9 mouse cellular contexts compared by ENCODE assay signal in genomic region chr10:75677571-75677970, GRCm38 (mm10). TPM values are rescaled to one million over a fixed set of nuclear protein-coding genes. Genes with fewer than 3 reads are reported as not detected.
A peak's percentile ranks its signal among the peaks of the same experiment; 100 is the strongest.
DNase-seq lines count a peak whose midpoint lies in the region; ATAC-seq and TF ChIP-seq lines count a peak whose summit lies in the region.
"Had no signal": no experiment of that assay in that cellular context is flagged by ENCODE, and none has a peak within 500 bp of the region (broad histone marks: within the 10 kb centered on the region; RNA-seq: fewer than 3 reads in every experiment).

No protein-coding gene starts in this region.

- TF ChIP-seq POLR2A in cortical plate, adult 2 months (IDR thresholded peaks at IDR 0.05; ENCODE audit: extremely low read depth, insufficient read depth, low read length) = no peak

- no peak overlapping the region for H3K4me3 ChIP-seq in gastrocnemius, adult 2 months
- no peak overlapping the region for H3K4me3 ChIP-seq in left cerebral cortex, adult 2 months
- H3K4me3 ChIP-seq in cortical plate, adult 2 months (ENCODE audit: insufficient read depth, low read length) = no peak overlapping the region
- no peak overlapping the region for H3K4me3 ChIP-seq in macrophage (ENCODE audit: inconsistent target)

- H3K36me3 ChIP-seq in macrophage (ENCODE audit: inconsistent target) = no peaks in the 10 kb centered on the region

- no peak for TF ChIP-seq CTCF in gastrocnemius, adult 2 months (IDR thresholded peaks at IDR 0.05)
- TF ChIP-seq CTCF in left cerebral cortex, adult 2 months (IDR thresholded peaks at IDR 0.05) = no peak
- TF ChIP-seq CTCF in cortical plate, adult 2 months (IDR thresholded peaks at IDR 0.05; ENCODE audit: extremely low read depth, insufficient read depth, low read length) = no peak

- H3K4me1 ChIP-seq in cortical plate, adult 2 months (ENCODE audit: control insufficient read depth, insufficient read depth, low read length) = peaks cover 20% of the 10 kb centered on the region

- intact Hi-C loops in gastrocnemius, adult 2 months (cut with DNase I) = no loop called here
- intact Hi-C loops in gastrocnemius, postnatal 36 days (cut with DNase I) = no loop called here
- intact Hi-C loops in left cerebral cortex, adult 2 months (cut with DNase I) = loop anchor here (1.0 kb wide), 1 partner anchor 9 kb away; no protein-coding TSS in a partner anchor
- intact Hi-C loops in left cerebral cortex, postnatal 36 days (cut with DNase I) = no loop called here

- no peak for DNase-seq in gastrocnemius, adult 2 months
- no peak for DNase-seq in gastrocnemius, postnatal 36 days
- no peak for DNase-seq in left cerebral cortex, adult 2 months (ENCODE audit: extremely low spot score in 1 of 2, low spot score in 2 of 2)
- no peak for DNase-seq in left cerebral cortex, postnatal 36 days (ENCODE audit: low spot score in 2 of 2)
- DNase-seq in adipocyte (ENCODE audit: low spot score) = no peak
- DNase-seq: B cell, adult 2 months had no signal

- H3K27ac ChIP-seq in gastrocnemius, adult 2 months = peak overlapping the region; percentile 82
- peak overlapping the region; percentile 80 for H3K27ac ChIP-seq in left cerebral cortex, adult 2 months
- peak overlapping the region; percentile 61; the same call in 1 of the 2 replicates for H3K27ac ChIP-seq in cortical plate, adult 2 months (ENCODE audit: insufficient read depth, low read length)
- peak overlapping the region; percentile 75 for H3K27ac ChIP-seq in macrophage

- no peaks in the 10 kb centered on the region for H3K79me2 ChIP-seq in macrophage (ENCODE audit: inconsistent target)

- 14% methylated on average over 2 of the region's 2 CpGs for WGBS in macrophage (ENCODE audit: missing documents)

- ATAC-seq in frontal cortex, adult (ENCODE audit: low TSS enrichment) = no peak

RNA-seq across cellular contexts. Expression of gene Susd2, which starts 33.8 kb away (rescaled TPM):
- 1 to 10 TPM; 1.0 to 2.4 TPM for total RNA-seq in gastrocnemius, adult 2 months (2021)
- 1 to 10 TPM in 1 of 2 experiments, under 1 TPM in 1; 0.99 to 1.4 TPM for total RNA-seq in gastrocnemius, postnatal 36 days (2021)
- total RNA-seq in left cerebral cortex, adult 2 months (2021) = 1 to 10 TPM; 8.4 to 8.9 TPM
- 1 to 10 TPM; 7.8 to 8.3 TPM for total RNA-seq in left cerebral cortex, postnatal 36 days (2021)
- 8.9 and 10.9 TPM in 2 replicates for polyA plus RNA-seq in cortical plate, adult 2 months (2012; rRNA removed)
- total RNA-seq in macrophage (2018; cell fraction: chromatin; rRNA removed) = 1 to 10 TPM in 7 of 26 experiments, under 1 TPM in 18, not detected in 1; 0.25 to 3.0 (median 0.66) TPM
- total RNA-seq in macrophage (2018; cell fraction: cytosol; rRNA removed) = 1 to 10 TPM in 11 of 26 experiments, under 1 TPM in 6, not detected in 9; 0.03 to 5.3 (median 1.4) TPM
- 1 to 10 TPM in 16 of 26 experiments, under 1 TPM in 9, not detected in 1; 0.18 to 8.3 (median 1.3) TPM for total RNA-seq in macrophage (2018; cell fraction: nucleus; rRNA removed)
- 0.07 TPM in 1 of 3 replicates, not detected in the others for polyA plus RNA-seq in macrophage (2018)
